Mouse (Mus musculus) stomach, embryonic 16.5 days (tissue): ENCODE measurements around the gene Car1. TPM values are rescaled to one million over a fixed set of nuclear protein-coding genes. Genes with fewer than 3 reads are reported as not detected.
"Not testable (repeated sequence)": the region's sequence is repeated elsewhere in the genome, so short reads cannot be mapped to it uniquely, and the experiment has no call there.

Experiments used
- ATAC-seq: fragments of 200-750 bp; cut with Nextera tagmentation; 2 replicates; pipeline ENCODE4 v1.8.0; 2017; ENCODE audit warnings: moderate number of reproducible peaks, moderate TSS enrichment; ENCODE audit not compliant: insufficient read depth, low FRiP score
- H3K27ac ChIP-seq: fragments of 300-500 bp; sonication (generic); 2 replicates; pipeline ENCODE4 v1.5.1; 2014; ENCODE audit warnings: low read length
- H3K27me3 ChIP-seq: fragments of 300-500 bp; sonication (generic); 2 replicates; pipeline ENCODE4 v1.6.1; 2014; ENCODE audit warnings: low read length, control low read depth, mixed read lengths; ENCODE audit not compliant: control insufficient read depth, insufficient read depth
- H3K36me3 ChIP-seq: fragments of 300-500 bp; sonication (generic); 2 replicates; pipeline ENCODE4 v1.6.1; 2014; ENCODE audit warnings: low read length; ENCODE audit not compliant: control insufficient read depth, insufficient read depth
- H3K4me1 ChIP-seq: fragments of 300-500 bp; sonication (generic); 2 replicates; pipeline ENCODE4 v1.6.1; 2014; ENCODE audit warnings: low read length, control low read depth, mixed read lengths; ENCODE audit not compliant: control insufficient read depth, insufficient read depth
- H3K4me2 ChIP-seq: fragments of 300-500 bp; sonication (generic); 2 replicates; pipeline ENCODE4 v1.6.1; 2014; ENCODE audit warnings: low read depth, low read length, mixed read lengths
- H3K4me3 ChIP-seq: fragments of 300-500 bp; sonication (generic); replicated peaks from 2 replicates; pipeline ENCODE4 v1.5.1; 2014; ENCODE audit warnings: mild to moderate bottlenecking, low read length
- H3K9ac ChIP-seq: fragments of 300-500 bp; sonication (generic); 2 replicates; pipeline ENCODE4 v1.6.1; 2014; ENCODE audit warnings: low read length
- H3K9me3 ChIP-seq: fragments of 300-500 bp; sonication (generic); replicated peaks from 2 replicates; pipeline ENCODE4 v1.6.1; 2016; ENCODE audit warnings: low read length, control low read depth; ENCODE audit not compliant: control insufficient read depth
- WGBS: fragments of 180-500 bp; shearing (Covaris S2); extraction: QIAGEN DNeasy Blood & Tissue Kit; methylation state at CpG from one replicate; pipeline ENCODE4 v1.1.7; 2014; 5-methylcytosine and 5-hydroxymethylcytosine counted together
- polyA plus RNA-seq: library from polyadenylated mRNA; unstranded; fragments of >200 nt; fragmentation: Nextera tagmentation; extraction: Ambion mirVana; gene quantifications from 2 replicates; pipeline ENCODE4 v1.2.1, GENCODE M21; 2015

The Car1 gene
- polyA plus RNA-seq, 1 experiment from 2014 or later, result 1.7 TPM

GRCm38 (mm10) chr3:14772473-14772872, 35.7 kb downstream of the Car1 start:
- not testable (repeated sequence) for H3K9me3 ChIP-seq, H3K27me3 ChIP-seq, H3K36me3 ChIP-seq, H3K4me3 ChIP-seq, H3K27ac ChIP-seq, H3K9ac ChIP-seq, ATAC-seq, H3K4me1 ChIP-seq, H3K4me2 ChIP-seq
- WGBS, result 86% methylated on average over 1 of the region's 1 CpGs

GRCm38 (mm10) chr3:14764755-14765566, 43.2 kb downstream of the Car1 start:
- Histone ChIP-seq H3K4me2 (no peak overlapping the region), H3K4me3 (no peak overlapping the region), H3K36me3 (no peaks in the 10 kb centered on the region), H3K9me3 (no peaks in the 10 kb centered on the region), H3K27me3 (no peaks in the 10 kb centered on the region), H3K4me1 (no peaks in the 10 kb centered on the region), H3K9ac (no peak overlapping the region), H3K27ac (no peak overlapping the region)
- 59% methylated on average over 2 of the region's 2 CpGs for WGBS
- ATAC-seq, result no peak

GRCm38 (mm10) chr3:14755716-14756115, 52.5 kb downstream of the Car1 start:
- H3K4me2 ChIP-seq, result no peak overlapping the region
- WGBS, result 94% methylated on average over 1 of the region's 1 CpGs
- no peak overlapping the region for H3K27ac ChIP-seq
- no peak overlapping the region for H3K4me3 ChIP-seq
- no peaks in the 10 kb centered on the region for H3K9me3 ChIP-seq
- ATAC-seq, result no peak
- H3K4me1 ChIP-seq, result no peaks in the 10 kb centered on the region
- H3K27me3 ChIP-seq, result no peaks in the 10 kb centered on the region
- no peak overlapping the region for H3K9ac ChIP-seq
- H3K36me3 ChIP-seq, result no peaks in the 10 kb centered on the region

- Histone ChIP-seq H3K9ac (no peak overlapping the region), H3K4me3 (no peak overlapping the region), H3K27ac (no peak overlapping the region), H3K4me2 (no peak overlapping the region), H3K27me3 (no peaks in the 10 kb centered on the region), H3K9me3 (no peaks in the 10 kb centered on the region), H3K4me1 (no peaks in the 10 kb centered on the region), H3K36me3 (no peaks in the 10 kb centered on the region)
- ATAC-seq, result no peak
- WGBS, result 76% methylated on average over 3 of the region's 3 CpGs
Observed at GRCm38 (mm10) chr3:14746041-14746440, 62.1 kb downstream of the Car1 start.

GRCm38 (mm10) chr3:14738261-14738660, 69.9 kb downstream of the Car1 start:
- Histone ChIP-seq H3K9ac (no peak overlapping the region), H3K4me2 (no peak overlapping the region), H3K27me3 (no peaks in the 10 kb centered on the region), H3K4me3 (no peak overlapping the region), H3K9me3 (no peaks in the 10 kb centered on the region), H3K27ac (no peak overlapping the region), H3K36me3 (no peaks in the 10 kb centered on the region), H3K4me1 (no peaks in the 10 kb centered on the region)
- 77% methylated on average over 2 of the region's 2 CpGs for WGBS
- no peak for ATAC-seq

- H3K4me3 ChIP-seq, H3K4me1 ChIP-seq, H3K36me3 ChIP-seq, H3K9ac ChIP-seq, H3K4me2 ChIP-seq, ATAC-seq, H3K9me3 ChIP-seq, H3K27me3 ChIP-seq, H3K27ac ChIP-seq: not testable (repeated sequence)
- WGBS, result 91% methylated on average over 1 of the region's 1 CpGs
Observed at GRCm38 (mm10) chr3:14727496-14727895, 80.7 kb downstream of the Car1 start.

GRCm38 (mm10) chr3:14725462-14725861, 82.7 kb downstream of the Car1 start:
- not testable (repeated sequence) for H3K27ac ChIP-seq, H3K4me1 ChIP-seq, H3K27me3 ChIP-seq, ATAC-seq, H3K9ac ChIP-seq, H3K4me2 ChIP-seq, H3K9me3 ChIP-seq, H3K36me3 ChIP-seq, H3K4me3 ChIP-seq

Other genes starting within 250 kb of the Car1 start
- 358 and 461 TPM in 2 replicates for gene 1810022K09Rik, start 197.1 kb downstream of the Car1 start, polyA plus RNA-seq
- 6.0 and 6.2 TPM in 2 replicates for gene Car13, start 166.6 kb downstream of the Car1 start, polyA plus RNA-seq
- gene Car3, start 55.1 kb upstream of the Car1 start, polyA plus RNA-seq, result 16.6 and 39.9 TPM in 2 replicates
- gene Car2, start 77.9 kb upstream of the Car1 start, polyA plus RNA-seq, result 285 and 313 TPM in 2 replicates